Mouse (Mus musculus): Measurements from ENCODE around the gene St8sia2.

St8sia2 gene

GRCm38 (mm10) chr7:74013601-74014175 lies at the start of gene St8sia2:
Gene St8sia2, minus strand, starts transcription at chr7:74013690.
- DNase-seq, result no peak

GRCm38 (mm10) chr7:74061076-74061475 lies 47.6 kb upstream of the St8sia2 start:
- no peak for DNase-seq

DNA sequence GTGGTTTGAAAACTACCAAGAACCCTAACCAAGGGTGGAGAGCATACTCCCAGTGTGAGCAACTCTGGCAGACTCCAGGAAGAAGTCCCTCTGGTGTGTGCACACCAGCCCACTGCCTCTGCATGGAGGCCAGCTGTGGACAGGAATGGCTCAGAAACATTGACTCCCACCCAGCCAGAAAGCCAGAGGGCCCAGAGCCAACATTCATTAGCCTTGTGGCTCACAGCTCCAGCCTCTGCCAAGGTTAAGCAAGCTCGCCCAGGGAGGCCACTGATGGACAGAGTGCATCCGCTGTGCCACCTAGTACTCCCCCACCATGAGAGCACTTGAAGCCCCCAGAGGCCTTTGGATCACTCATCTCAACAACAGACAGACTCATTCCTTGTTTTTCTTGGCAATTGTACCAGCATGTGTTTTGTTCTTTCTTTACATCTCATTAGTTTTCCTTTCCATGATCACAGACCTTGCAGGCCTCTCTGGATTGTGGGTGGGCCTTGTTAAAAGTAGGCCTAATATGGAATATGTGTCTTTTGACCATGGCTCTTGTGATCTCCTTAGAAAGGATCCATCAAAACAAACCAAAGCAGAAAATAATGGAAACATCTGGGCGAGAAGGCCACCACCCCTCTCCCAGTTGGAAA lies 46.9 kb upstream of the St8sia2 start:
- DNase-seq, result peak; percentile 4

- no peak for DNase-seq
Measured at GRCm38 (mm10) chr7:74059684-74060083, 46.2 kb upstream of the St8sia2 start.

DNA sequence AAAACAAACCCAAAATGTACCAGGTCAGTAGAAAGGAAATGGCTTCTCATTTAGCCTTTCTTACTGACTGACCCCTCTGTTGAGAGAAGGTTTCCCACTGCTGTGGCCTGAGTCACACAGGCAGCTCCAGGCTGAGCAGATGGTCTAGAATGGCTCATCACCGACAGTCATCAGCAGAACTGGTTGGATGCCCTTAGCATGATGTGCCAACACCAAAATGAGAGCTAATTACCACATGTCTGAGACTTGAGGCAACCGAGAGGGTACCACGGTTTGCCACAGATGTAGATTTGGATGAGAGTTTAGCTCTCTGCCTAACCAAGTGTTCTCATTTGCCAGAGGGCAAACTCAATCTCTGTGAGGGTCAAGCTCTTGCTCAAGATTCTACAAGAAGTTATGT lies 42.3 kb upstream of the St8sia2 start:
- DNase-seq, result no peak

- no peak for DNase-seq
Measured at GRCm38 (mm10) chr7:74047591-74047990, 34.1 kb upstream of the St8sia2 start.

GRCm38 (mm10) chr7:74045166-74045957 lies 31.9 kb upstream of the St8sia2 start:
- no peak for DNase-seq

DNA sequence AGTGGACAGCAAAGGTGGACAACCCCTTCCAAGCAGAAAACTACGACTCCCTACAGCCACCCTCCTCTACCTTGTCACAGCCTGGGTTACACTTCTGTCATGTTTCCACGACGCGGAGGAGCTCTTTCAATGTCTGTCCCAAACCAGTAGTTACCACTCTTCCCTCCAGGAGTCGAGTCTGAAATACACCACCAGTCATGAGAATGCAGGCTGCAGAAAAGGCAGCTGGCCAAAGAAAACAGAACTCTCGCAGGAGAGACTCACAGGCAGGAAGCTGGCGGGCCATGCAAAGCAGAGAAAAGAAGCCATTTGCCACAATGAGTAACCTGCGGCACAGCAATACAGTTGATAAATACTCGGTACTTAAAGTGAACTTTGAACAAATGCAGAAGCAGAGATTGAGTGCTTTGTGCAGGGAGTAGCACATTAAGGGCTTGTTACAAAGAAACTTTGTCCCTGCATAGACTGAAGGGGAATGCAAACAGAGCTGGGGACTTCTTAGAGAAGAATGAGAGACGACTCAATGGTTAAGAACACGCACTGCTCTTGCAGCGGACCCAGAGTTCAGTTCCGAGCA lies 30.2 kb upstream of the St8sia2 start:
- DNase-seq, result peak; percentile 61

DNA sequence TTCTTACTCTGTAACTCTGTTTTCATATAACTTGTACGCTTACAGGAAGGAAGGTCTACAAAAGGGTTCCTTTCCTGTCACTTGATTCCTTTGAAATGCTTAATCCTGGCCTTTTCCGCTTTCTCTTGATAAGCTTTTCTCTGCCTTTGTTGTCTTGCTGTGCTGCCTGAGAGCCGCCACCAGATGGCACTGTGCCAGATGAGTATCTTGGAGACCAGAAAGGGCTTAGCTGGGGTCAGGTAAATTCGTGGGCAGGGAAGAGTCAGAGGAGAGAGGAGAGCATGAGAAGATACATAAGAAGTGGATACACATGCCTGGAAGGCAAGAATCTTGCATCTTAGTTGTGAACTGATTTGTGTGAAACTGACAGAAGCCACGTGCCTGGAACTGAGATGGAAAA lies 11.5 kb upstream of the St8sia2 start:
- peak; percentile 33 for DNase-seq

- no peak for DNase-seq
Measured at GRCm38 (mm10) chr7:74024171-74024570, 10.7 kb upstream of the St8sia2 start.

DNA sequence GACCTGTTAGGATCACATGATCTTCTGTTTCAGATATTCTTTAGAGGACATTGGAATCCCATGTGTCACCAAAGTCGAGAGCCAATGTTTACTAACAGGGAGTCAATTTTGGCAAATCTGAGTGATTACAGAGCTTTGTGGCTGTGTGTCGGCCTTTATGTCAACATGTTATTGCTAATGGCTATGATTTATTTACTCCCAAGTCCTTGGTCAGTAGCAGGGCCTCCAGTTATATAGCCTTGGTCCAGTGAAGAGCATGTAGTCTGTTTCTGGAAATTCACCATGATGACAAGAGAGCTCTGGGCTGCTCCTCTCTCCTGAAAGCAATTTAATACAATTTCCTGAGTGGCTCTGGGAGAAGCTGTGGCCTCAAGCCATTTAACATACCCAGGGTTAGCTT lies 9.1 kb upstream of the St8sia2 start:
- no peak for DNase-seq

- DNase-seq, result no peak
Measured at GRCm38 (mm10) chr7:74021771-74022170, 8.3 kb upstream of the St8sia2 start.

DNA sequence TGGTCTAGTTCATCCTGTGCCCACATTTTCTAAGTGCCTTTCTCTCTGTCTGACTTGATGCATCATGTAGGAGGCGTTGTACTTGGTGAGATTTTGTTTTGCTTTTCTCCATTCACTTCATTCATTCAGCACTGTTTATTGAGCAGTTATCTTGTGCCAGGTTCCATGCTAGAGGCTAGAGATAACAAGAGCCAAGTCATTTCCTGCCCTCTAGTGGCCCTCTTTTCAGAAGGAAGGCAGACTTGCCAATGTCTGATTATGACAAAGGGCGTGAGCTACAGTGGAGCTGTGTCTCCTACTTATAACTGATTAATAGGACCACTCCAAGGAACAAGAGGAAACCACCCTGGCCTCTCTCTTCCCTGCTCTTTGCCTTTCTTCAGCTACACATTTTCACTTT lies 3.1 kb upstream of the St8sia2 start:
- DNase-seq, result no peak

DNA sequence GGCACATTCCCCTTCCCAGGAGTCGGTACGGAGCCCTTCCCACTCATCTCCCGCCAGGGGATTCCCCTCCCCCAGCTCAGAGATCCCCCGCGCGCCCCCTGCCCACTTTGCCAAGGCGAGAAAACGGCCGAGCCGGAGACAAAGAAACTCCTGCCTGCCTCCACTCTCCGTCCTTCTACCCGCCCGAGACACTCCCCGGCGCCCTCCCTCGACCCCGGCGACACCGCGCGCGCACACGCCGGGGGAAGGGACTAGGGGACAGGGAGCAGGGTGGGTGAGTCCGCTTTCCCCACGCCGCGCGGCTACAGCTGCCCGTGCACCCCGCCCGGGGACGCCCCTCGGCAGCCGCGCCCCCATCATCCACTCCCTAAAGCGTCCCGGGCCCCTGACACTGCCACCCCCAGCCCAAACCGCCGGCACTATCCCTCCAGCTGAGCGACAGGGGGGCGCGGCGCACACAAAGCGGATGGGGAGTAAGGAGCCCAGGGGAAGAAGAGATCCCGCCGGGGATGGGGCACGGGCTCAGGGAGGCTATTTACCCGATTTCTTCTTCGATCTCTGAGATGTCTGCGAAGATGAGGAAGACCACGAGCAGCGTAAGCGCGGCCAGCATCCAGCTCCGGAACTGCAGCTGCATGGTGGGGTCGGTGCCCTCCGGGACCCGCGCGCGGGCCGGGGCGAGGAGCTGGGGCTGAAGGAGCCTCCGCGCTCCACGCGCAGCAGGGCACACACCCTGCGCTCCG lies 461 bp downstream of the St8sia2 start:
- no peak for DNase-seq

- no peak for DNase-seq
Measured at GRCm38 (mm10) chr7:74011976-74012857, 1.3 kb downstream of the St8sia2 start.

GRCm38 (mm10) chr7:74008946-74009542 lies 4.4 kb downstream of the St8sia2 start:
- no peak for DNase-seq

- no peak for DNase-seq
Measured at GRCm38 (mm10) chr7:74006775-74007371, 6.6 kb downstream of the St8sia2 start.

DNA sequence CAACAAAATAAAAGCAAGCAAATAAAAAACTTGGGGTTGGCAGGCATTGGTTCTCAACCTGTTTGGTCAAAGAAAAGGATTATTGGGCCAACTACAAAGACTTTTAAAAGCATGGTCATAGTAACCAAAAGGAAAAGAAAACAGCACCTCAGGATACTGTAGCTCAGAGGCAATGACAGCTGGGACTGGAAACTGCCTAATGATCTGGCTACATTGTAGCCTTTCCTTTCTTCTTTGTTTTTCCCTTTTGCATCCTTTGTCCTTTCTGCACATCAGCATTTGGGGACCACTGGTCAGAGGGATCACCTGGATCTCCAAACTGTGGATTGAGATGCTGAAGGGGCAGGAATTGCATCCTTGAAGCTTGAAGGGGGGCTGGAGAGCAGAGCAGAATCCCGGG lies 7.1 kb downstream of the St8sia2 start:
- DNase-seq, result no peak

GRCm38 (mm10) chr7:74000743-74001510 lies 12.6 kb downstream of the St8sia2 start:
- no peak for DNase-seq

- DNase-seq, result no peak
Measured at GRCm38 (mm10) chr7:73989366-73989765, 24.1 kb downstream of the St8sia2 start.

All from kidney, adult 11 months (tissue).